Mouse (Mus musculus) kidney, adult 11 months (tissue): ENCODE results near the gene Rtn4rl1.
"Not testable (repeated sequence)": the region's sequence is repeated elsewhere in the genome, so short reads cannot be mapped to it uniquely, and the experiment has no call there.

Source experiments
- DNase-seq: peaks from one replicate; pipeline ENCODE4 v3.0.0; 2022

Rtn4rl1 gene

DNA sequence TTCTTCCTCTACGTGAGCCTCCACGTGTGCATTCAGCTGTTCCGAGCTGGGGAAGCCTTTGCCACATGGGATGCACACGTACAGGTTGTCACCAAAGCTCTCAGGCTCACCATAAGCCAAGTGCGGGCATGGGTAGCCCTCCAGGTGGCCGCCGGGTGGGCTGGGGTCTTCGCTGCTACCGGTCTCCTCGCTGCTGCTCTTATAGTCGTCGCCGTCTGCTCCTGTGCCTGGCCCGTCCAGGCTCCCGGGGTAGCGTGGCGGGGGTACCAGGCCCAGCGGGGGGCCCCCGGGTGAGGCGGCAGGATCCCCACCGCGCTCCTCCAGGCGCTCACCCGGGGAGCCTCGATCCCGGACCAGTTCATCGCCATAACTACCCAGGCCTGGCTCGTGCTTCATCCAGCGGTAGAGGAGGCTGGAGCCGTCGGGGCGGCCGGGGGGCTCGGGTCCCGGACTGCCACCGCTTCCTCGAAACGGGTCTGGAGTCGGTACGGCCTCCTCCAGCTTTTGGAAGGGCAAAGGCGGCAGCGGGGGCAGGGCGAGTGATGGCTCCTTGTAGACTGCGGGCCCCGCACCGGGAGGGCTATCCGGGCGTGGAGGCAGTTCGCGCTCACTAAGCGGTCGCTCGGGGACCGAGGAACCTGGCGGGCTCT is 27.3 kb upstream of the Rtn4rl1 start:
- DNase-seq, result no peak

DNA sequence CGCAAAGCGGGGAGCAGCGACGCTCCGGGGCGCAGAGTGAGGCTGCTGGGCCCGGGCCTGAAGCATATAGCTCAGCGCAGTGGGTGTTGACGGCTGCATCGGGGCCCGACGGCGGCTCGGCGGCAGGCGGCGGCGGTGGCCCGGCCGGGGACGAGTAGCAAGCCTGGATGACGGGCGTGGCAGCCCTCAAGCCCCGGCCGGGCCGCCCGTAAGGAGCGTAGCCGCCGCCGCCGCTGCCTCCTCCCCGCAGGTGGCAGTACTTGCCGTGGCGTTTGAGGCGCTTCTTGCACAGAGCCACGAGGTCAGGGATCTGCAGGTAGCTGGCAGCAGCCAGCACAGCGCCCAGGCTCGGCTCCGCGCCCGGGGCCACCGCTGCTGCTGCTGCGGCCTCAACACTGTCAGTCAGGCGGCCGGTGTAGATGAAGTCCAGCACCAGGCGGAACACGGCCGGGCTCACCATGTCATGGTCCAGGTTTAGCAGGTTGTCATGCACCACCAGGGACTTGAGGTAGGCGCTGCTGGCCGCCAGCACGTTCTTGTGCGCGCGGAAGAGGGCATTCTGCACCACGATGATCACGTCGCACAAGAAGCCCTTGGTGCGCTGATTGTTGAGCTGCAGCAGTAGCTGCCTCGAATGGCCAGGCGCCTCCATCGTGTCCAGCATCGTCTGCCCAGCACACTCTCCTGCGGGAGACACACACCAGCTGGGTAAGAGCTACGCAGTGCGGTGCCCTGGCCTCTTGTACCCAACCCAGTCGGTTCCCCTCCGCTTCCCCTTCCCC is 26.5 kb upstream of the Rtn4rl1 start:
- no peak for DNase-seq

- DNase-seq, result no peak
Observed at GRCm38 (mm10) chr11:75167643-75168589, 25.7 kb upstream of the Rtn4rl1 start.

- DNase-seq, result peak; percentile 75
Observed at GRCm38 (mm10) chr11:75168590-75169361, 24.8 kb upstream of the Rtn4rl1 start.

- DNase-seq, result no peak
Observed at GRCm38 (mm10) chr11:75169405-75170080, 24.0 kb upstream of the Rtn4rl1 start, which contains the start of gene Hic1. Gene Hic1 (minus strand): TSS chr11:75169519.

DNA sequence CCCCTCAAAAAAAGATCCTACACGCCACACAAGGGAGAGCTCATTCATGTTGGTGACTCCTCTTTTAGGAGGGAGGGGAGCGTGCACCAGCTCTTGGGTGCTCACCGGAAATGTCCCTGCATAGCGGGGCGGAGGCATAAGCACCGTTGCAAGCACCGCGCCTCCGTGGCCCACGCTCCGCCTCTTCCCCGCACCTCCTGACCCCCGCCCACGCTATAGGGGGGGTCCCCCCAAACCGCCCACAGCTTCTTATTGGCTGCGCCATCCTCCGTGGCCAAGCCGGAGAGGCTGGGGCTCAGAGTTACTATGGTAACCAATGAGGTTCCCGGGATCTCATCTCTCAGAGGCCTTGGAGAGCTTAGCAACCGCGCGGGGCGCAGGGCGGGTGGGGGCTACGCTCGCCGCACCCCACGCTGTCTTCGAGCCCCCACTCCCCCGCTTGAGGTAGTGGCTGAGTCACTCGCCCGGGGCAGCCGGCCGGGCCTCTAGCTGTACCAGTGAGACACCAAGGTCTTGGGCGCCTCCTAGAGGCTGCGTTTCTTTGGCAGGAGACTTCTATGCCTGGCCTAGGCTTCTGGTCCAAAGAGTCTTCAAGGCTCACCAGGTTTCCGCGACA is 23.3 kb upstream of the Rtn4rl1 start:
- DNase-seq, result peak; percentile 92

GRCm38 (mm10) chr11:75171186-75171865 is 22.3 kb upstream of the Rtn4rl1 start:
- no peak for DNase-seq

- no peak for DNase-seq
Observed at GRCm38 (mm10) chr11:75172151-75173094, 21.2 kb upstream of the Rtn4rl1 start.

DNA sequence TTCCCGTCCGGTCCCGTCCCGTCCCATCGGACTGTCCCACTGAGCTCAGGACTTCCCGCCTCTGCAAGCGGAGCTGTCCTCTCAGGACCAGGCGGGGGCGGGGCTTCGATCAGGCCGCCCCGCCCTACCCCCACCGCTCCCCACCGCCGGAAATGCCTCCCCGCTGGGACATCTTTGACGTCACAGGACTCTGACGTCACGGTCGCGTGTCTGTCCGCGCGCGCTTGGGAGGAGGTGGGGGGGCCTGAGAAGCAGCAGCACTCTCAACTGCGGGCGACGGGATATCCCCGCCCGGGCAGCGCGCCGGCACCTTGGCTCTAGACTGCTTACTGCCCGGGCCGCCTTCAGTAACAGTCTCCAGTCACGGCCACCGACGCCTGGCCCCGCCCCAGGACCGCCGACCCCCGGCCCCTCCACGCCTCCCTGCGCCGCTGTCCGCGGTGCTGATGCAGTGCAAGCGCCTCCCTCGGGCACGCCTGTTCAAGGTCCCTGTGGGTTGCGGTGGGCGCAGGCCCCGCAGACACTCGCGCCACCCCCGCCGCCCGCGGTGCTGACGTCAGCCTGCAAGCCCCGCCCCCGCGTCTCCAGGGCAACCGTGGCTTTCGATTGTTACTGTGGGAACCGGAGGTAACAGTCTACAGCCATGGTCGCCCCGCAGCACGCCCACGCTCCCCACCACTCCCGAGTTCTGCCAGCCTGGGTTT is 20.3 kb upstream of the Rtn4rl1 start:
- peak; percentile 73 for DNase-seq

DNA sequence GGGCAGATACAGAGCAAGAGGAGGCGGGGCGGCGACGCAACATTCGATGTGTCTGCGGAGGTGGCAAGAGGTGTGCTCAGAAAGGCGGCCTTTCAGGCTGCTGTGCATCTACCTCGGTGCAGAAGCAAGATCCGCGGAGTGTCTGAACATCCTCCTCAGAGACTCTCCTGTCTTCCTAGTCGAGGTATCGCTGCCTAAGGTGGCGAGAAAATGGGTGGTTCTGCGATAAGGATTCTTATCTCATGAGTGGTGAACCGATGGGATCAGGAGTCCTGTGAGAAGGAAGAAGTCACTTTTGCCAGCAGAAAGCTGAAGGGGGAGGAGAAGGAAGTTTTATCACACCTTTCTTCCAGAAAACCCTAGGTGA is 19.8 kb upstream of the Rtn4rl1 start:
- DNase-seq, result no peak

- not testable (repeated sequence) for DNase-seq
Observed at GRCm38 (mm10) chr11:75174574-75174973, 19.0 kb upstream of the Rtn4rl1 start.

DNA sequence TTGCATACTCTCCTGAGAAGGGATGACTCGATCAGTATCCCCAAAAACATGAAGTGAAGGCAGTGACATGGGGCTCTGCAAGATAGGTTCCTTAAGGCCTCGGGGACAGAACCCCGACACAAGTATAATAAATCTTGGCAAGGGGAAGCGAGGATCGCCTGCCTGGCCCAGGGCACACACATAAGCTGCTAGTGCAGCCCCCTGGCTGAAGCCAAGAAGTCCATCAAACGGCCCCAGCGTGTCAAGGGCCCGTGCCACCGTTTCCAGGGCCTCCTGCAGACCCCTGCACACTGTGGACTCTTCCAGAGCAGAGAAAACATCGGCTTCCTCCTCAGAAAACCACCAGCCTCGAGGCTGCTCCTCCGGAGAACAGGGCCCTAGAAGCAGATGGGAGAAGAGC is 15.6 kb upstream of the Rtn4rl1 start:
- DNase-seq, result no peak

- peak; percentile 90 for DNase-seq
Observed at GRCm38 (mm10) chr11:75178672-75179208, 14.8 kb upstream of the Rtn4rl1 start, which contains the start of gene Ovca2. Gene Ovca2 (minus strand): TSS chr11:75178835.

DNA sequence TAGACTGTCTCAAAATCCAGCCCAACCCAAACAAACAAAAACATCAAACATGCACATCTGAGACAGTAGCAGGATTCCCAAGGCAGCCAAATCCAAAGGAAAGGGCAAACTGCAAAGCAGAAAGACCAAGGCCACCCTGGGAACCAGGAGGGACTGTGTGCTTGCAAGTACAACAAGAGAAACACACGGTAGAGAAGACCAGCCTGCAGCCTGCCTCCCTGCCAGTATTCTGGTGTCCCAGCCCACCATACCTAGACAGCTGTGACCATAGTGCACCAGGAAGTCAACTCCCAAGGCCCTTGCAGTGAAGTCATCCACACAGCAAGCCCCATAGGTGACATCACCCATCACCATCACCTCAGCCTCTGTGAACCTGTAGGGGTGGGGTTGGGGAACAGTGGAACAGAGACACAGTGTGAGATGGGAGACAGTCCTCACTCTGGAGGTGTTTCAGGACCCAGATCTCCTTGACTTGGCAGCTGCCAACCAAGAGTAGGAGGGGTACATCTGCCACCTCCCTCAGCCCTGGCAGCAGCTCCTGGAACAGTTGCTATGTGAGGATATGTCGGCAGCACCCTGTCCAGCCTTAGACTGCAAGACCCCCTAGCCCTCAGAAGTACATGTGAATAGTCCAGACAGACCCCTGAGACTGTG is 9.5 kb upstream of the Rtn4rl1 start:
- DNase-seq, result no peak

GRCm38 (mm10) chr11:75184573-75184972 is 9.0 kb upstream of the Rtn4rl1 start:
- DNase-seq, result no peak

- DNase-seq, result no peak
Observed at GRCm38 (mm10) chr11:75184986-75185385, 8.6 kb upstream of the Rtn4rl1 start.

GRCm38 (mm10) chr11:75189713-75190370 is 3.7 kb upstream of the Rtn4rl1 start:
- DNase-seq, result no peak

GRCm38 (mm10) chr11:75190371-75190724 is 3.2 kb upstream of the Rtn4rl1 start:
- peak; percentile 86 for DNase-seq
